Mouse (Mus musculus) lung, adult 2 months (tissue): ENCODE data around the gene Nudcd3. TPM values are rescaled to one million over a fixed set of nuclear protein-coding genes. Genes with fewer than 3 reads are reported as not detected.

Source experiments
- DNase-seq: peaks from one replicate; pipeline ENCODE4 v3.0.0; 2022
- H3K4me1 ChIP-seq: fragments of 200-500 bp; 2 replicates; pipeline ENCODE4 v1.6.1; 2011; ENCODE audit warnings: low read length; ENCODE audit not compliant: control insufficient read depth, insufficient read depth
- H3K4me3 ChIP-seq: fragments of 200-500 bp; replicated peaks from 2 replicates; pipeline ENCODE3; 2011; ENCODE audit warnings: low read depth, mild to moderate bottlenecking, control low read depth, low read length; ENCODE audit errors: extremely low read depth
- CTCF ChIP-seq: fragments of 200-500 bp; IDR thresholded peaks from 2 replicates; pipeline ENCODE4 v1.5.1; 2011; ENCODE audit warnings: mild to moderate bottlenecking, low read length, control low read depth; ENCODE audit not compliant: insufficient read depth
- POLR2A ChIP-seq: fragments of 200-500 bp; IDR thresholded peaks from 2 replicates; pipeline ENCODE4 v1.6.1; 2011; ENCODE audit warnings: low read depth, mild to moderate bottlenecking, control low read depth, low read length, borderline replicate concordance; ENCODE audit errors: extremely low read depth
- WGBS: fragments of 180-500 bp; shearing (Covaris S2); methylation state at CpG from one replicate; pipeline ENCODE4 v1.1.7; 2018; 5-methylcytosine and 5-hydroxymethylcytosine counted together
- polyA plus RNA-seq: library from polyadenylated mRNA; depleted of rRNA; stranded (reverse); fragments of >200 nt; gene quantifications from 2 replicates; pipeline ENCODE4 v1.2.3, GENCODE M21; 2012

Nudcd3 gene
- polyA plus RNA-seq, 1 experiment: 52.9 TPM

DNA sequence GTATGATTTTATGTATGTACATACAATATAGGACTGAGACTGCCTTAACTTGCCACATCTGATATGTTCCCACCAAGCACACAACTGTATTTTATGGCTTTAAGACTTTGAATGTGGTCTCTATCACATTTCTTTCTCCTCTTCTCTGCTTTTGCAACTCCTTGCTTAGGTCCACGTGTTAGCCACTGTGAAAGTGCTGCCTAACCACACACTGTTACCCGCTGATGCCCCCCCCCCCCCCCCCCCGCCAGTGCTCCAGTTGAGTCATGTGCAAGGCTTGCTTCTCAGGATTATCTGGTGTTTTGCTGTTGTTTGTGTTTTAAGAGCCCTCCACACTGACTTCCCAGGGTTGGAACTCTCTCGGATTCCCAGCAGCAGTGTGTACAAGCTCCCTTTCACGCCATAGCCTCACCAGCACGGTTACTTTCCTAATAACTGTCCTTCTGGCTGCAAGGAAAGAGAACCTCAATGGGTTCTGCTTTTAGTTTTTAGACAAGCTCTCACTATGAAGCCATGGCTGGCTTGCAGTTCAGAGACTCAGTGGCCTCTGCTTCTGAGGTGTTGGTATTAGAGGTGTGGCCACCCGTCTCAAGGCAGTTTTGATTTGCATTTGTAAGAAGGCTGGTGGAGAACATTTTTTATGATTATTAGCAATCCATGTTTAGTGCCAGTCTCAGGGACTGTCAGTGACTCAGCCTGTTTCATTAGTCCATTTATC, 61.8 kb downstream of the Nudcd3 start:
- TF ChIP-seq CTCF (no peak), POLR2A (no peak)
- Histone ChIP-seq H3K4me3 (no peak overlapping the region), H3K4me1 (no peaks in the 10 kb centered on the region)
- DNase-seq: no peak
- WGBS: 77% methylated on average over 7 of the region's 7 CpGs

DNA sequence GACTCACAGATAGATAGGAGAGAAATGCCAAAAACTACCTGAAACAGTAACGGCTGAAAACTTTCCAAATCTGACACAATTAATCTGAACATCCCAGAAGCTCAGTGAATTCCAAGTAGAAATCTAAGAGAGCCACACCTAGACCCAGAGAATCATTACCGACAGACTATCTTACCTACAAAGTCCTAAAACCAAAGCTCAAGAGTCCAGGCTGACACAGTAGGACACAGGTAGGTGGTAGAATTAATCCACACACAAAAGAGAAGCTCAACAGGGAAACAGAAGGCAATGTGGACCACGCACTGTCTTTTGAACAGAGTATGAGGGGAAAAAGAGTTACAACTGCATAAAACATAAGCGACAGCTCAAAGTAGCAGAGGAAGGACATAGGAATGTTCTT, 67.3 kb downstream of the Nudcd3 start:
- TF ChIP-seq CTCF (no peak), POLR2A (no peak)
- 94% methylated on average over 4 of the region's 4 CpGs for WGBS
- no peak overlapping the region for H3K4me3 ChIP-seq
- no peak for DNase-seq
- no peaks in the 10 kb centered on the region for H3K4me1 ChIP-seq

DNA sequence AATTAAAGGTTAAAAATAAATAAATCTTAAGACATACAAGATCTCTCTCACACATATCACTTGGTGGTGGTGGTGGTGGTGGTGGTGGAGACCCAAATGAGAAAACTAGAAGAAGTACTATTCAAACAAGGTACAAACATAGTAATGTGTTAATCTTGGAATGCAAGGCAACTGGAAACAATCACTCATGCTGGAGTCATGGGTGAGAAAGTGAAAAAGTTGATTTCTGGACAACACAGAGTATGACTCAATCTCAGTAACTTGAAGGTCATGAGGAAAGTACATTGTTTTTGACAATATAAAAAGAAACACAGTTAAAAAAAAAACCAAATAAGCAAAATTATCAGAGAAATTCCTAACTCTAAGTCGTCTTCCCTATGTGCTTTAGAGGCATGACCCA, 69.6 kb downstream of the Nudcd3 start:
- no peak overlapping the region for H3K4me3 ChIP-seq
- 67% methylated on average over 1 of the region's 1 CpGs for WGBS
- H3K4me1 ChIP-seq: no peaks in the 10 kb centered on the region
- TF ChIP-seq POLR2A (no peak), CTCF (no peak)
- DNase-seq: no peak

DNA sequence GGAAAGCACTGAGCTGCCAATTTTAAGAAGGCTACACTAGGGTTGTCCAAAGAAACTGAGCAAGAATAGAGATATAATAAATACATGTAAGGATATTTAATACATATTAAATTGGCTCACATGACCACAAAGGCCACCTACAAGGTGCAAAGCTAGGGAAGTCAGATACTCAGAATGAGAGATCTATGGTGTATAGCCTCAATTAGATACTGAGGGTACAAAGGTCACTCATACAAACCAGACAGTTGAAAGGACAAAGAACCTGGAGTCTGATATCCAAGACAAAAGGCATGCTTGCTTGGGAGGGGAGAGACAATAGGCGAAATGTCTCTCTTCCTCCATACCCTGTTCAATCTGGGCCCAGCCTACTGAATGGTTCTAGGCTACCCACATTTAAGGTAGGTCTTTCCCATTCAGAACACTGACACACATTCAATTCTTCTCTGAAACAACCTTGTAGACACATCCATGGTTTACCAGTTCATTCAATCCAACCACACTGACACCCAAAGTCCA, 76.6 kb downstream of the Nudcd3 start:
- no peak for TF ChIP-seq POLR2A
- no peak for TF ChIP-seq CTCF
- H3K4me1 ChIP-seq: no peaks in the 10 kb centered on the region
- WGBS: 100% methylated on average over 1 of the region's 1 CpGs
- no peak overlapping the region for H3K4me3 ChIP-seq
- no peak for DNase-seq

DNA sequence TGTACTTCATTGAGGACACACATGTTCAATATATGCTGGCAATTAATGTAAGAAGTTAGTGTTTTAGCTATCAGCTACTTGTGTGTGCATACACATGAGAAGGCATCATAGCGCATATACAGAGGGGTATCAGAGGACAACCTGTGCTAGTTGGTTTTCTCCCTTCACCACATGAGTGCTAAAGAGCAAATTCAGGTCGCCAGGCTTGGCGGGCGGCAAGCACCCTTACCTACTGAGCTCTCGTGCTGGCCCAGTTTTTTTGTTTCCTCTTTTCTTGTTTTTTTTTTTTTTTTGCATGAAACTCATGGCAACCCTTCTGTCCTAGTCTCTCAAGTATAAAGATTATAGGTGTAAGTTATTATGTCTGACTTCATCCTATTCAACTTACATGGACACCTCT, 77.6 kb downstream of the Nudcd3 start:
- TF ChIP-seq POLR2A: no peak
- TF ChIP-seq CTCF: no peak
- no peak overlapping the region for H3K4me3 ChIP-seq
- 91% methylated on average over 5 of the region's 5 CpGs for WGBS
- DNase-seq: no peak
- H3K4me1 ChIP-seq: no peaks in the 10 kb centered on the region

DNA sequence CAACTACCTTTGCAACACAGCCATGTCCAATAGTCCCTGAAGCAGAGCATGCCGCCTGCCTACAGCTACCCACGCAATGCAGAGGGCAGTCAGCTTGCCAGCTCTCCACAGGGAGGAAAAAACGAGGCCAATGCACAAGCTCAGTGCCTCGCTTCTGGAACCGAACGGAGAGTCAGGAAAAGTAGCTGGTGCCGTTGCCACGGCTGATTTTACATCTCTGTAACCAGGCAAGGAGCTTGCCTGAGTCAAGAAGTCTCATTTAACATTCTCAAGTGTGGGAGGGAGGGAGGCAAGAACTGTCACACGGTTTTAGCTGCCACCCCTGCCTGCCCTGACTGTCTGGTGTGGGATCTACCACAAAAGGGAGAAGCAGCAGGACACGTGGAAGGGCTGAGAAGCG, 79.6 kb downstream of the Nudcd3 start:
- H3K4me3 ChIP-seq: no peak overlapping the region
- 83% methylated on average over 11 of the region's 11 CpGs for WGBS
- H3K4me1 ChIP-seq: no peaks in the 10 kb centered on the region
- no peak for TF ChIP-seq POLR2A
- no peak for DNase-seq

DNA sequence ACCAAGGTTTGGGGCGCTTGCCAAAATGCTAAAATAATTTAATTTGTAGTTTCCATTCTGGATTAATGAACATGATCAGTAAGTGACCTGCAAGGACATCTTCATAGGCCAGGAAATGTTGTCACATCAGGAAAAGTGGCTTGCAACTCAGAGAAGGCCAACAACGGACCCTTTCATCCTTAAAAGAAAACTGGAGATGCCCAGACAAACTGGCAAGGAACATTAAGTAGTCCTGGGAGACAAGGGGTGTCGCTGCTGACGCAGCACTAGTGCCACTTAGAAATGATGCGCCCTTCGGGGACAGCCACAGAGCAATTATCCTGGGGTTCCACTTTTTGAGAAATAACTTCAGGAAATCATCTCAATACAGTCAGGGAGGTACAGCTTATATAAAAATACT, 80.2 kb downstream of the Nudcd3 start:
- H3K4me3 ChIP-seq: no peak overlapping the region
- no peaks in the 10 kb centered on the region for H3K4me1 ChIP-seq
- no peak for DNase-seq
- 90% methylated on average over 6 of the region's 6 CpGs for WGBS
- TF ChIP-seq CTCF (no peak), POLR2A (no peak)

DNA sequence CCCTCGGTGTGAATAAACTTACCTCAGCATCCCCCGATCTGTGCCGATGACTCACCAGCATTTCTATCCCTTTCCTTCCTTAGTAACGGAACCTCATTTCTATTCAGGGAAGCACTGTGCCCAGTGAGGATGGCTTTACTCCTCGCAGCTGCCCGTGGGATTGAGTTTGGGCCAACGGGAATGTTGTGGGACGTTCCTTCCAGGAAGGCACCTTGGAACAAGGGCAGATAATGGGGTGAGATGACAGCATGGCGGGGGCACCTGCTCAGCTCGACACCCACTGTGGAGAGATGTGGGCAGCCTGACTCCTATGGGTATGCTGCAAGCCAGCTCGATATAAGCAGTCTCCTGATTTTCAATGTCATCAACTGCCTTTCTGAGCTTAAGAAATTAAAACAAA, 80.9 kb downstream of the Nudcd3 start:
- no peak for TF ChIP-seq POLR2A
- no peak for TF ChIP-seq CTCF
- WGBS: 81% methylated on average over 11 of the region's 11 CpGs
- no peak overlapping the region for H3K4me3 ChIP-seq
- DNase-seq: no peak
- H3K4me1 ChIP-seq: no peaks in the 10 kb centered on the region

DNA sequence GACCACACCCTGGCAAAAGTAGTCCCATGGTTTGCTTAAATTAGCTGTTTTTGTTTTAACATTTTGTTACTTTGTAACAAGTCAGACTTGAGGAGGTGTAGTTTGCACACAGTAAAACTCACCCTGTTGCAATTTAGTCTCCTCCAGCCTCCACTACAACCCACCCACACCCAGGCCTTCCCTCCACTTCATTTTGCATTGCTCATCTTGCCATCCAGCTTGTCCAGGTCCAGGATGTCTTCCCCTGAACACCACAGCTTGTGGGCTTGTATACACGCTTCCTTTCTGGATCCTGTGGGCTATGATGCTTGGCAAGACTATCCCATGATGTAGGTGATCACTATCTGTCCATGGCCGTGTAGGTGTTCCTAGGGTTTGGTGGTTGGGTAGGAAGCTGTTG, 82.3 kb downstream of the Nudcd3 start:
- TF ChIP-seq CTCF: no peak
- no peak for TF ChIP-seq POLR2A
- no peak for DNase-seq
- 82% methylated on average over 2 of the region's 2 CpGs for WGBS
- H3K4me1 ChIP-seq: no peaks in the 10 kb centered on the region
- H3K4me3 ChIP-seq: no peak overlapping the region

DNA sequence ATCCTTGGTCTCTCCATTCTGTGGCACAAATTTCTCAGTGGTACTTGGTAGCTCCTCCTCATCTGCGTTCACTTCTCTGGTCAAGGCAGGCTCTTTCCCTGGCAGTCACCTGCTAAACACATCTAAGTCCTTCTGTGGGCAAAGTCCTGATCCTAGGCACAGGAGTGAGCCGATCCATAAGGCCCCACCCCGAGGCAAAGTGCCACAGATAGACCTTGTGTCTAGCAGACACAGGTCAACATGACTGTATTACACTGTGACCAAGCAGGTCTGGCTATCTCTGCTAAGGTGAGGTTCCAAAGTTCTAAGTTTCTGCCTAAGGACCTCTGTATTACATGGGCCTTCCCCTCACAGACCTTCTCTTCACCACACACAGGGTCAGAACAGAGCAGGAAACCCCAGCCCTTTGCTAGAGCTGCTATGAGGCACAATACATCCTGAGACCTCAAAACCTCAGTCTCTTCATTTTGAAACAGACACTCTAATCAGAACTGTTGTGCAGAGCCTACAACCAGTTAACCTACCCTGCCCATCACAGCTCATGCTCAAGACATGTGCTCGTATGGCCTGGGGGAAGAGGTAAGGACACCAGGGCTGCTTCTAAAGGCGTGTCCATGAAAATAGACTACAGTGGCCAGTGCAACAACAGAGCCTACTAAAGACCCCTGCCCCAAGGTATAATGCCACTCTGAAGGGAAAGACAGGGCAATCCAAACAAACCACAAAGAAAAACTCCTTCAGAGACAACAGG, 88.3 kb downstream of the Nudcd3 start:
- Histone ChIP-seq H3K4me1 (no peaks in the 10 kb centered on the region), H3K4me3 (no peak overlapping the region)
- 92% methylated on average over 5 of the region's 5 CpGs for WGBS

More for the DNA sequence above, 88.3 kb downstream of the Nudcd3 start:
- TF ChIP-seq CTCF (no peak), POLR2A (no peak)
- DNase-seq: no peak
